Mouse (Mus musculus): Measurements from ENCODE around the gene Ifi27l2a. TPM values are rescaled to one million over a fixed set of nuclear protein-coding genes. Genes with fewer than 3 reads are reported as not detected.
"Not testable (repeated sequence)": the region's sequence is repeated elsewhere in the genome, so short reads cannot be mapped to it uniquely, and the experiment has no call there.

Gene Ifi27l2a
- polyA plus RNA-seq, 1 experiment from 2014 or later, result 3.1 TPM

GRCm38 (mm10) chr12:103457140-103457539, 13.7 kb upstream of the Ifi27l2a start, which contains the start of gene Ifi27l2b:
Gene Ifi27l2b, minus strand, starts transcription at chr12:103457223.
- ATAC-seq (replicated peaks), result no peak
- H3K36me3 ChIP-seq, result no peaks in the 10 kb centered on the region
- H3K9ac ChIP-seq (replicated peaks), result no peak within 1 kb of the TSS
- no peak within 1 kb of the TSS for H3K27ac ChIP-seq (replicated peaks)
- no peaks in the 10 kb centered on the region for H3K4me1 ChIP-seq
- H3K27me3 ChIP-seq, result no peaks in the 10 kb centered on the region
- H3K4me2 ChIP-seq (replicated peaks), result no peak within 1 kb of the TSS
- 69% methylated on average over 3 of the region's 3 CpGs for WGBS
- no peak within 1 kb of the TSS for H3K4me3 ChIP-seq
- H3K9me3 ChIP-seq, result no peaks in the 10 kb centered on the region

DNA sequence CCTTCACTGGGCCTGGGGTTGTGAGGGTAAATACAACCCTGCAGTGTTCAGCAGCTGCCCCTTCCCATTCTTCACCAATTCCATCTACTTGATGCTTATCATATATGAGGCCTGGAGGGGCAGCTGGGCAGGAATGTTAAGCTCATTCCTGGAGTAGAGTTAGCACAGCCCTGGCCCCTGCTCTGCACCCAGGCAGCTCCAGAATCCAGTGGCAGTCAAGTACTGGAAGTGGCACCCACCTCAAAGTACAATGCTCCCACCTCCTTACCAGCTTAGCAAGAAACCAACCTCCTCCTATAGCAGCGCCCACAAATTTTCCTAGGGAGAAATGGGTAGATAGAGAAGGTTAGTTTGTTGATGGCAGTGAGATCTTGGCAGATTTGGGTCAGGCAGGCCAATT, 13.2 kb upstream of the Ifi27l2a start:
- no CpG with 5 or more reads among the region's 1 CpGs for WGBS
- H3K27ac ChIP-seq (replicated peaks); ATAC-seq (replicated peaks); H3K27me3 ChIP-seq; H3K9me3 ChIP-seq; H3K4me3 ChIP-seq; H3K36me3 ChIP-seq; H3K4me1 ChIP-seq; H3K4me2 ChIP-seq (replicated peaks); H3K9ac ChIP-seq (replicated peaks): not testable (repeated sequence)

DNA sequence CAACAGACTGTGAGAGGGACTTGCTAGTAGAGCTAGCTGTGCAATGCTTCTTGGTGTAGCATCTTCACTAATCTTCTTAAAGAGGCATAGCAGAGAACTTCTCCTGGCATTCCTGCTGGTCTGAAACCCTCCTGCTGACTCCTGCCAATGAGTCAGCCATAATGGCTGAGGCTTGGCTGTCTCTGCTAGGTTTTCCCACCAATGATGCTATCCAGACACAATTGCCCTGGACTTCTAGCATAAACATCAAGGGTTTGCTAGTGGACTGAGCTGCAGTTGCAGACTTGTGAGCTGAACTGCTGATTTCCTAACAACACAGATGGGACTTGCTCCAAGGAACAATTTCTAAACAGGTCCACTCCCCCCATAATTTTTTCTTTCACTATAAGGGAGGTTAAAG, 9.9 kb upstream of the Ifi27l2a start:
- H3K4me1 ChIP-seq, result no peaks in the 10 kb centered on the region
- H3K4me2 ChIP-seq (replicated peaks), result no peak overlapping the region
- H3K9ac ChIP-seq (replicated peaks), result no peak overlapping the region
- H3K9me3 ChIP-seq, result no peaks in the 10 kb centered on the region
- no peak for ATAC-seq (replicated peaks)
- H3K36me3 ChIP-seq, result no peaks in the 10 kb centered on the region
- no peak overlapping the region for H3K27ac ChIP-seq (replicated peaks)
- H3K27me3 ChIP-seq, result no peaks in the 10 kb centered on the region
- H3K4me3 ChIP-seq, result no peak overlapping the region

DNA sequence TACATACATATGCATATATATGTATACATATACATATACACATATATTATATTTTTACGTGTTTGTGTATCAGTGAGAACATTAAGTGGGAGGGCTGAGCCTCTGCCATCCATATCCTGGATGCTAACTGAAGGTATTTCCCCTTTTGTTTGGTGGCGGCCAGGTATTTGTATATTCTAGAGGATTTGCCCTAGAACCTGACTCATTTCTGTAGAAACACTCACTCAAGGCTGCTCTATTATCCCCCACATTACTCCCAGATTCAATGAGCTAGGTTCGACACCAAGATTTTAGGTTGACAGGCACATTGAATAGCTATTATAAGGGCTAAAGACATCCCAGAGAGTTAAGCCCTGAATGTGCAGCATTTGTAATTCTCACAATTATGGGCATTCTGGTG, 1.6 kb upstream of the Ifi27l2a start:
- Histone ChIP-seq H3K9me3 (no peaks in the 10 kb centered on the region), H3K4me1 (no peaks in the 10 kb centered on the region), H3K4me3 (no peak overlapping the region), H3K27ac (replicated peaks) (no peak overlapping the region), H3K27me3 (no peaks in the 10 kb centered on the region), H3K9ac (replicated peaks) (no peak overlapping the region), H3K4me2 (replicated peaks) (no peak overlapping the region), H3K36me3 (no peaks in the 10 kb centered on the region)
- ATAC-seq (replicated peaks), result no peak
- WGBS, result 72% methylated on average over 3 of the region's 3 CpGs

GRCm38 (mm10) chr12:103444261-103444660, 781 bp upstream of the Ifi27l2a start:
- not testable (repeated sequence) for ATAC-seq (replicated peaks); H3K36me3 ChIP-seq; H3K4me1 ChIP-seq; H3K9me3 ChIP-seq; H3K4me2 ChIP-seq (replicated peaks); H3K27ac ChIP-seq (replicated peaks); H3K27me3 ChIP-seq; H3K4me3 ChIP-seq; H3K9ac ChIP-seq (replicated peaks)
- 49% methylated on average over 6 of the region's 7 CpGs for WGBS

- Histone ChIP-seq H3K9ac (replicated peaks) (no peak overlapping the region), H3K9me3 (no peaks in the 10 kb centered on the region)
- ATAC-seq (replicated peaks), result no peak
Observed at GRCm38 (mm10) chr12:103437601-103438000, 5.9 kb downstream of the Ifi27l2a start.

DNA sequence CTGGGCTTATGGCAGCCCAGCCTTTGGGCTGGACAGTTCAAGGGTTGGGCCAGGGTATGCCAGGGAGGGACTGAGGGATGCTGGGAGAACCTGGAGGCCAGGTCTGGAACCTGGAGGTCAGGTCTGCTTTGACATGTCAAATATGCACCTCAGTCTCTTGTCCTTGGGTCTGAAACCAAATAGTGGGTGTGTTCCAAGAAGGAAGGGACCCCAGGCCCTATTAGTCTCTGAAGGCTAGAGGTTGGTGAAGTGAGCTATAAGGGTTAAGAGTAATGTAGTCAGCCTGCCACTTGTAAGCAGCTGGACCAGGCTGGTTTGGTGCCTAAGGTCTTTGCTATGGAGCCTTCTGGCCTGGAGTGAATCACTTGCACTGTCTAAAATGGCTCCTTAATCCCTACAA, 8.6 kb downstream of the Ifi27l2a start:
- no peak overlapping the region for H3K4me2 ChIP-seq (replicated peaks)
- H3K27ac ChIP-seq (replicated peaks), result no peak overlapping the region
- H3K4me1 ChIP-seq, result no peaks in the 10 kb centered on the region
- no peak overlapping the region for H3K9ac ChIP-seq (replicated peaks)
- ATAC-seq (replicated peaks), result no peak
- H3K9me3 ChIP-seq, result no peaks in the 10 kb centered on the region
- H3K27me3 ChIP-seq, result no peaks in the 10 kb centered on the region
- no peak overlapping the region for H3K4me3 ChIP-seq
- no peaks in the 10 kb centered on the region for H3K36me3 ChIP-seq

More at GRCm38 (mm10) chr12:103437601-103438000, 5.9 kb downstream of the Ifi27l2a start:
- Histone ChIP-seq H3K4me1 (no peaks in the 10 kb centered on the region), H3K4me3 (no peak overlapping the region), H3K27ac (replicated peaks) (no peak overlapping the region), H3K36me3 (no peaks in the 10 kb centered on the region), H3K27me3 (no peaks in the 10 kb centered on the region), H3K4me2 (replicated peaks) (no peak overlapping the region)
- WGBS, result 92% methylated on average over 1 of the region's 1 CpGs

GRCm38 (mm10) chr12:103433986-103434731, 9.3 kb downstream of the Ifi27l2a start, which contains the start of gene Ifi27:
Gene Ifi27, plus strand, starts transcription at chr12:103434211.
- no peaks in the 10 kb centered on the region for H3K36me3 ChIP-seq
- H3K4me1 ChIP-seq, result no peaks in the 10 kb centered on the region
- no peak for ATAC-seq (replicated peaks)
- no peaks in the 10 kb centered on the region for H3K27me3 ChIP-seq
- no peak within 1 kb of the TSS for H3K27ac ChIP-seq (replicated peaks)
- WGBS, result 77% methylated on average over 8 of the region's 8 CpGs
- no peaks in the 10 kb centered on the region for H3K9me3 ChIP-seq
- no peak within 1 kb of the TSS for H3K4me2 ChIP-seq (replicated peaks)
- no peak within 1 kb of the TSS for H3K9ac ChIP-seq (replicated peaks)
- no peak within 1 kb of the TSS for H3K4me3 ChIP-seq

GRCm38 (mm10) chr12:103433430-103433829, 10.1 kb downstream of the Ifi27l2a start:
- H3K9me3 ChIP-seq, result no peaks in the 10 kb centered on the region
- H3K9ac ChIP-seq (replicated peaks), result no peak overlapping the region
- no peak for ATAC-seq (replicated peaks)
- no peaks in the 10 kb centered on the region for H3K36me3 ChIP-seq
- no peaks in the 10 kb centered on the region for H3K4me1 ChIP-seq
- H3K27ac ChIP-seq (replicated peaks), result no peak overlapping the region
- WGBS, result 83% methylated on average over 2 of the region's 2 CpGs
- no peaks in the 10 kb centered on the region for H3K27me3 ChIP-seq
- H3K4me3 ChIP-seq, result no peak overlapping the region
- no peak overlapping the region for H3K4me2 ChIP-seq (replicated peaks)

DNA sequence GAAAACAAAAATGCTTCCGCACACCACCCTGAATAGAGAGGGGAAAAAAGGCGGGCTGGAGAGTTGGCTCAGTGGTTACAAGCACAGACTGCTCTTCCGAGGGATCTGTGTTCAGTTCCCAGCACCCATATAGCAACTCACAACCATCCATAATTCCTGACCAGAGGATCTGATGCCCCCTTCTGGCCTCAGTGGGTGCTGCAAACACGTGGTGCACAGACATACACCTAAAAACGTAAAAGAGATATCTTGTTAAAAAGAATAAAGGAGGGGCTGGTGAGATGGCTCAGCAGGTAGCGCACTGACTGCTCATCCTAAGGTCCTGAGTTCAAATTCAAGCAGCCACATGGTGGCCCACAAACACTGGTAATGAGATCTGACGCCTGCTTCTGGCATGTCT, 16.8 kb downstream of the Ifi27l2a start:
- no peaks in the 10 kb centered on the region for H3K9me3 ChIP-seq
- H3K36me3 ChIP-seq, result peaks cover 14% of the 10 kb centered on the region
- no peak overlapping the region for H3K27ac ChIP-seq (replicated peaks)
- 90% methylated on average over 7 of the region's 7 CpGs for WGBS
- peaks cover 31% of the 10 kb centered on the region for H3K4me1 ChIP-seq
- no peaks in the 10 kb centered on the region for H3K27me3 ChIP-seq
- ATAC-seq (replicated peaks), result no peak
- H3K9ac ChIP-seq (replicated peaks), result no peak overlapping the region
- H3K4me2 ChIP-seq (replicated peaks), result no peak overlapping the region
- no peak overlapping the region for H3K4me3 ChIP-seq

- peak; percentile 100 for ATAC-seq (replicated peaks)
- Histone ChIP-seq H3K4me1 (peaks cover 39% of the 10 kb centered on the region), H3K4me2 (replicated peaks) (peak within 1 kb of the TSS; percentile 72), H3K9me3 (no peaks in the 10 kb centered on the region), H3K4me3 (peak within 1 kb of the TSS; percentile 93), H3K9ac (replicated peaks) (peak within 1 kb of the TSS; percentile 90), H3K36me3 (peaks cover 14% of the 10 kb centered on the region), H3K27me3 (no peaks in the 10 kb centered on the region), H3K27ac (replicated peaks) (peak within 1 kb of the TSS; percentile 70)
- WGBS, result 1% methylated on average over 33 of the region's 33 CpGs
Observed at GRCm38 (mm10) chr12:103425729-103426470, 17.6 kb downstream of the Ifi27l2a start, which contains the start of gene Ddx24. Gene Ddx24, minus strand, starts transcription at chr12:103425830.

- Histone ChIP-seq H3K4me3 (peak overlapping the region; percentile 93), H3K9ac (replicated peaks) (peak overlapping the region; percentile 90), H3K4me2 (replicated peaks) (peak overlapping the region; percentile 72), H3K27me3 (no peaks in the 10 kb centered on the region), H3K27ac (replicated peaks) (peak overlapping the region; percentile 65), H3K4me1 (peaks cover 41% of the 10 kb centered on the region), H3K36me3 (peaks cover 14% of the 10 kb centered on the region), H3K9me3 (no peaks in the 10 kb centered on the region)
- 10% methylated on average over 33 of the region's 33 CpGs for WGBS
- peak; percentile 38 for ATAC-seq (replicated peaks)
Observed at GRCm38 (mm10) chr12:103425016-103425728, 18.3 kb downstream of the Ifi27l2a start.

Data from forebrain, embryonic 15.5 days (tissue).